Mouse (Mus musculus) heart, embryonic 16.5 days (tissue): ENCODE results near the gene Dscam. TPM values are rescaled to one million over a fixed set of nuclear protein-coding genes. Genes with fewer than 3 reads are reported as not detected.

Experiments used
- ATAC-seq: fragments of 200-750 bp; cut with Nextera tagmentation; replicated peaks from 2 replicates; pipeline ENCODE4 v1.8.0; 2017; ENCODE audit warnings: moderate number of reproducible peaks; ENCODE audit not compliant: insufficient read depth, low FRiP score; ENCODE audit errors: extremely low read depth
- H3K27ac ChIP-seq: fragments of 300-500 bp; sonication (generic); 2 replicates; pipeline ENCODE4 v1.5.1; 2014; ENCODE audit warnings: mild to moderate bottlenecking, low read length, control low read depth, moderate library complexity
- H3K27me3 ChIP-seq: fragments of 300-500 bp; sonication (generic); 2 replicates; pipeline ENCODE4 v1.6.1; 2014; ENCODE audit warnings: low read length, mixed read lengths; ENCODE audit not compliant: control insufficient read depth, insufficient read depth
- H3K36me3 ChIP-seq: fragments of 300-500 bp; sonication (generic); 2 replicates; pipeline ENCODE4 v1.6.1; 2014; ENCODE audit not compliant: control insufficient read depth, insufficient read depth
- H3K4me1 ChIP-seq: fragments of 300-500 bp; sonication (generic); 2 replicates; pipeline ENCODE4 v1.6.1; 2014; ENCODE audit warnings: low read length, mixed read lengths; ENCODE audit not compliant: control insufficient read depth, insufficient read depth
- H3K4me2 ChIP-seq: fragments of 300-500 bp; sonication (generic); 2 replicates; pipeline ENCODE4 v1.6.1; 2014; ENCODE audit warnings: low read depth, mild to moderate bottlenecking, control low read depth, low read length
- H3K4me3 ChIP-seq: fragments of 300-500 bp; sonication (generic); 2 replicates; pipeline ENCODE4 v1.5.1; 2014; ENCODE audit warnings: mild to moderate bottlenecking, control low read depth, low read length
- H3K9ac ChIP-seq: fragments of 300-500 bp; sonication (generic); 2 replicates; pipeline ENCODE4 v1.6.1; 2014; ENCODE audit warnings: low read length, control low read depth
- H3K9me3 ChIP-seq: fragments of 300-500 bp; sonication (generic); replicated peaks from 2 replicates; pipeline ENCODE4 v1.6.1; 2016; ENCODE audit warnings: low read length; ENCODE audit not compliant: control insufficient read depth
- WGBS: fragments of 180-500 bp; shearing (Covaris S2); extraction: QIAGEN DNeasy Blood & Tissue Kit; methylation state at CpG from one replicate; pipeline ENCODE4 v1.1.7; 2014; 5-methylcytosine and 5-hydroxymethylcytosine counted together
- polyA plus RNA-seq: library from polyadenylated mRNA; unstranded; fragments of >200 nt; fragmentation: Nextera tagmentation; extraction: Ambion mirVana; gene quantifications from 2 replicates; pipeline ENCODE4 v1.2.1, GENCODE M21; 2015

Dscam gene
- polyA plus RNA-seq, 1 experiment from 2014 or later, result not detected

DNA sequence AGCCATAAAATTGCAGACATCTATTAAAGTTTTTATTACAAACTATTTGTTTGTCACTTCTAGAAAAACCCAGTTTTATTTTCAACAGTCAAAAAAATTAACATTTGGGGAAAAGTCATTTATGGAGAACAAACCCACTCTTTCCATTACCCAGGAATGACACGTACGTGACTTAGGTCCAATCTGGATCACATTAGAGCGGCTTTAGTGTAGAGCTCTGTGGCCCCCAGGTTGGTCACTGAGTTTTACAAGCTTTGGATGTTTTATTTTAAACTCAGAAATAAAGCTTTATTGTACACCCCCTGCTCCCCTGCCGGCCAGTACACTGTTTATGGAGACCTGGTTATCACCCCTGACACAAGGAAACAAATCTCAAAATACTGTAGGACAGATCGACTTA, 540.9 kb downstream of the Dscam start:
- no peak for ATAC-seq
- H3K36me3 ChIP-seq, result no peaks in the 10 kb centered on the region
- no peak overlapping the region for H3K9ac ChIP-seq
- 83% methylated on average over 5 of the region's 5 CpGs for WGBS
- no peak overlapping the region for H3K4me2 ChIP-seq
- H3K4me3 ChIP-seq, result no peak overlapping the region
- no peaks in the 10 kb centered on the region for H3K27me3 ChIP-seq
- no peaks in the 10 kb centered on the region for H3K9me3 ChIP-seq
- H3K27ac ChIP-seq, result no peak overlapping the region
- no peaks in the 10 kb centered on the region for H3K4me1 ChIP-seq

DNA sequence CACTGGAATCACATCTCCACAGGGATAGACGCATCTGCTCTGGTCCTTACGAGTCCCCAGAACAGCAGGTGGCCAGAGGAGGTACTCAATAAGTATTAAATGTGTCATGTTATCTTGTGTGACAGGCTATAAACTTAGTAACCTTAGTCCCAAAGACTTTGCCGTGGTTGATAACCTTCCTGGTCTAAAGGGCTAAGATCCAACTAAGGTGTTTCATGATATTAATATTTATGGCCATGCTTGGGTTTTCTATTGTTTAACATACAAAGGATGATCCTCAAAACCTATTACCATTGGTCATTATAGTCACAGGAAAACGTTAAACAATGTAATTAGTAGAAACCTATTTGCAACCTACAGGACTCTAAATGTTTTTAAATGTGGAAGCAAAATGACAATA, 545.1 kb downstream of the Dscam start:
- Histone ChIP-seq H3K36me3 (no peaks in the 10 kb centered on the region), H3K9me3 (no peaks in the 10 kb centered on the region), H3K27me3 (no peaks in the 10 kb centered on the region), H3K9ac (no peak overlapping the region), H3K4me2 (no peak overlapping the region), H3K27ac (no peak overlapping the region), H3K4me3 (no peak overlapping the region), H3K4me1 (no peaks in the 10 kb centered on the region)
- WGBS, result 71% methylated on average over 4 of the region's 4 CpGs
- ATAC-seq, result no peak

DNA sequence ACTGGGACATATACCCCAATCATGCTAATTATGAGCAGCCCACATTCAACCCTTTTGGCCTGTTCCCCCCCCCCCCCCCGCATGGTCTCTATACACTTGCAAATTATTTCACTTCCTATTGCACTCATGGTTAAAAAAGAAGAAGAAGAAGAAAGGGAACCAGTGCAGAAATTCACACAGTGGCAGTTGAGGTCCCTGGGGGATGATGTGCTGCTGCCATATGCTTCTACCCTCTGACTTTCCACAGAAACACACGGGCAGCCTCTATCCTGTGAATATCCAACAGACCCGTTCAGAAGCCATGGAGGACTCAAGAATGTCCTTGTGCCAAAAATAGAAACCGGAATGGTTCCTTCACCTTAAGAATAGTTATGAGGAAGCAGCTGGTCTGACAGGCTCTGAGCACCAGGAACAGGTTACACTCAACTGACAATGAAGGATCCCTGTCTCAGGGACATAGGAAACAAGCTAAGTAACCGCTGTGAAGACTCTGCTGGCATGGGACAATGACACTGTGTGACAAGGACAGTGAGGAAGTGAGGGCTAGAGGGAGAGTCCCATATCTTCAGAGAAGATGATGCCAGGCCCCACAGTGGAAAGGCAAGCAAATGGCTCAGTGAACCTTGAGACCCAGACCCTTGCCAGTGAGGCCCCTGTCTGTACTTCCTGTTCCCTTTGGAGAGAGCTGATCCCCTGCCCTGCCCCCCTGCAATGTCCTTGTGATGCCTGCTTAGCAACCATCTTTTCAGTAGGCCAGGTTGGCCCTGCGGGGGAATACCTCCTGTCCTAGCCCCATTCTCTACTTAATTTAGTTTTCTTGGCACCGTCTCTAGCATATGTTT, 545.8 kb downstream of the Dscam start:
- Histone ChIP-seq H3K9me3 (no peaks in the 10 kb centered on the region), H3K36me3 (no peaks in the 10 kb centered on the region), H3K4me2 (no peak overlapping the region), H3K27ac (no peak overlapping the region), H3K27me3 (no peaks in the 10 kb centered on the region), H3K4me1 (peaks cover 4% of the 10 kb centered on the region), H3K9ac (no peak overlapping the region), H3K4me3 (no peak overlapping the region)
- 61% methylated on average over 7 of the region's 7 CpGs for WGBS
- no peak for ATAC-seq

DNA sequence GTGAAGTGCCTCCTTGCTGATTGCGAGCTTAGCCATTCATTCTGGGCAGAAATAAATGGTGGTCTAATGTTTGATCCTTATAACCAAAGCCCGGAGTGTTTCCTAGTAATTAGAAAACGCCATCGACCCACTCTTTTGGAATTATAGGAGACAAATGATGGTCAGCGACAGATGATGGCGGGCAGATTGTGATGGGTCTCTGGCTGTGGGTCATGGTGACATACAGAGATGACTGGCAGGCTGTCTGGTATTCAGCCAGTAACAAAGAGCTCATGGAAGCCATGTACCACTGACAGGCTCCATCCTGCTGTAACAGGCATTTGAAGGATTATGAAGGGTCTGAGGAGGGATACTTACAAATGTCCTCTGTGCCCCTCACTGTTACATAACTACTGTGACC, 549.7 kb downstream of the Dscam start:
- no peak overlapping the region for H3K27ac ChIP-seq
- no peak overlapping the region for H3K4me2 ChIP-seq
- peaks cover 9% of the 10 kb centered on the region for H3K4me1 ChIP-seq
- 88% methylated on average over 6 of the region's 6 CpGs for WGBS
- H3K9ac ChIP-seq, result no peak overlapping the region
- no peak overlapping the region for H3K4me3 ChIP-seq
- H3K27me3 ChIP-seq, result no peaks in the 10 kb centered on the region
- H3K9me3 ChIP-seq, result no peaks in the 10 kb centered on the region
- no peaks in the 10 kb centered on the region for H3K36me3 ChIP-seq
- ATAC-seq, result no peak

DNA sequence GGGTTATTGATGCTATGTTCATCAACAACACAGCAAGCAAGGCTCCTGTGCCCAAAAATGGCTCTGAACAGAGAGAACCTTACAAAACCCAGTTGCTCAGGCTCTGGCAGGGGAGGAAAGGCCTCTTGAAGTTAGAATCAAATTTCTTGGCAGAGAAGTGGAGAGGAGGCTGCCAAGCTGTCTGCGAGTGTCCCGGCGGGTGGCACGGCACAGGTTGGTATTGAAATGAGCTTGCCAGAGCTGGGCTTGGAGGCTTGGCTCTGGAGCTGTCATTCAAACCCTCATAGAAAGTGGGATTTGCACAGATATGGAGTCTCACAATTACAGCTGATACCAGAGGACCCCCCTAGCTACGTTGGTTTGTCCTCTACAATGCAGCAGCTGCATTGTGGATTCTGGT, 550.1 kb downstream of the Dscam start:
- ATAC-seq, result peak; percentile 72; the same call in 1 of the 2 replicates
- Histone ChIP-seq H3K36me3 (no peaks in the 10 kb centered on the region), H3K27me3 (no peaks in the 10 kb centered on the region), H3K4me2 (no peak overlapping the region), H3K4me3 (no peak overlapping the region), H3K4me1 (peaks cover 9% of the 10 kb centered on the region), H3K27ac (peak overlapping the region; percentile 41; the same call in 1 of the 2 replicates), H3K9me3 (no peaks in the 10 kb centered on the region), H3K9ac (no peak overlapping the region)
- WGBS, result 39% methylated on average over 5 of the region's 5 CpGs

DNA sequence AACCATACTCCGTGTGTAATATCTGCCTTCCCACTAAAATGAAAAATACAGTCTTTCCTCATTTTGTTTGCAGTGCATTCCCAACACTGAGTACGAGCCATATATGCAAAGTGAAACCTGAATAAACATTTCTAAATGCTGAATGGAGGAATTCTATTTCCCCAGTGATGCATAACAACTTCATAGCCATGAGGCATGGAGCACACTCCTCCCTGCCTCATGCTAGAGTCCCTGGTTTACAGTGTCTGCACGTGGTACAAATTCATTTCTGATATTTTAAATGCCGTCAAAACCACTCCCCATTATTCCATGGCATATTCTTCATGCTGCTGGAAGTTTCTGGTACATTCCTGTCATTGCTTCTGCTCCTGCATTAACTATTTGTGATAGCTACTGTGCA, 552.8 kb downstream of the Dscam start:
- Histone ChIP-seq H3K4me3 (no peak overlapping the region), H3K27ac (no peak overlapping the region), H3K27me3 (no peaks in the 10 kb centered on the region), H3K4me2 (0 out of 2 replicates have a peak overlapping the region, but pooled peaks have one; percentile 4), H3K9ac (no peak overlapping the region), H3K9me3 (no peaks in the 10 kb centered on the region), H3K4me1 (peaks cover 9% of the 10 kb centered on the region), H3K36me3 (no peaks in the 10 kb centered on the region)
- 47% methylated on average over 4 of the region's 4 CpGs for WGBS
- ATAC-seq, result no peak

DNA sequence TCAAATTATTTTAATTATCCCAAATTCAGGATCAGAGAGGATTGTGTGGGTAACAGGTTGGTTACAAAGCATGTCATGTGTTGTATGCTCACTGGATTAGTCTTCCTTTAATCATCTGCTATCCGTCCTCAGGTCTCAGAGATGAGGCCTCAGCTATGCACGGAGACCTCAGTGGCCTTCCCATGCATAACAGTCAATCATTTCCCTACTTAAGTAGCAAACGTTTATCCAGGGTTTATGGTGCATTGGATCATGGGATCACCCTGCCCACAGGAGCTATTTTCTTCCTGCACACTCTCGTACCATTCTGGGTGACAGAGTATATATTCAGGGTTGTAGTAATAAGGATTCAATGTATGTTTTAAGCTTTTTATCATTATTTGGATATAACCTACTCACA, 557.3 kb downstream of the Dscam start:
- Histone ChIP-seq H3K27ac (no peak overlapping the region), H3K36me3 (no peaks in the 10 kb centered on the region)

DNA sequence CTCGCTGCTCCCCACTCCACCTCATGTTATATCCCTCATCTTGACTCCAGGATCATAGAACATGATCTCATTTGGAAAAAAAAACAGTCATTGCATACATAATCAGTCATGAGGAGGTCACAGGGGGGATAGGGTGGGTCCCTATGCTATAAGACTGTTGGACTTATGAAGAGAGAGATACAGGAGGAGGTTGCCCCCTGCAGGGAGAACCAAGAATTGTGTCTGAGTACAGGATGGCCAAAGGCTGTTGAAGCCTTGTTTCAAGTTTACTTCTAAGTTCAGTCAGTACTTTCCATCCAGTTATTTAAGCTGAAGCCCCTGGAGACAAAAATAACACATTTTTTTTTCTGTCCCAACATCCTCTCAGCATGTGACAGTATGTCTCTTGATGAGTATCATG, 559.7 kb downstream of the Dscam start:
- no peaks in the 10 kb centered on the region for H3K27me3 ChIP-seq
- WGBS, result 74% methylated on average over 1 of the region's 1 CpGs
- no peaks in the 10 kb centered on the region for H3K9me3 ChIP-seq
- no peak overlapping the region for H3K4me3 ChIP-seq
- no peaks in the 10 kb centered on the region for H3K4me1 ChIP-seq
- no peak; the same call in 1 of the 2 replicates for ATAC-seq
- no peak overlapping the region for H3K9ac ChIP-seq
- no peak overlapping the region for H3K4me2 ChIP-seq
- H3K36me3 ChIP-seq, result no peaks in the 10 kb centered on the region
- no peak overlapping the region for H3K27ac ChIP-seq

More for the DNA sequence above, 557.3 kb downstream of the Dscam start:
- 66% methylated on average over 4 of the region's 4 CpGs for WGBS
- Histone ChIP-seq H3K4me1 (peaks cover 3% of the 10 kb centered on the region), H3K9me3 (no peaks in the 10 kb centered on the region), H3K9ac (no peak overlapping the region), H3K4me3 (no peak overlapping the region), H3K27me3 (no peaks in the 10 kb centered on the region), H3K4me2 (no peak overlapping the region)
- no peak for ATAC-seq

DNA sequence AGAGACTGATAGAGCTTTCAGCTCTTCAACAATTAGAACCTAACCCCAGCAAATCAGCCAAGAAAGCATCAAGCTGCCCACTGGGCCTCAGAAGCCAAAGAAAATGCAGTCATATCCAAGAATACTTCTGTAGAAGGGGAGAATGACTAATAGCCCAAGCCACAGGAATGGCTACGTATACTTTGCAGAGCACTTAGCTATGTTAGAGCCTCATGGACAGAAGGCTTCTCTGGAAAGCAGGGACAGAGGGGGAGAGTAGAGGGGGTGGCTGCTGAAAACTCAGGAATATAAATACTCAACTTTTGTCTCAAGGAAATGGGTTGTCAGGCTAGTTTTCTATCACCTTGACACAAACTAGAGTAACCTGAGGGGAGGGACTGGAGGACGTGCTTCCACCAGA, 568.3 kb downstream of the Dscam start:
- H3K27me3 ChIP-seq, result no peaks in the 10 kb centered on the region
- WGBS, result 69% methylated on average over 2 of the region's 2 CpGs
- ATAC-seq, result no peak
- H3K36me3 ChIP-seq, result no peaks in the 10 kb centered on the region
- no peak overlapping the region for H3K9ac ChIP-seq
- H3K4me1 ChIP-seq, result no peaks in the 10 kb centered on the region
- H3K9me3 ChIP-seq, result no peaks in the 10 kb centered on the region
- no peak overlapping the region for H3K4me3 ChIP-seq
- H3K27ac ChIP-seq, result no peak overlapping the region
- no peak overlapping the region for H3K4me2 ChIP-seq
